Mouse (Mus musculus) heart, embryonic 13.5 days (tissue): Measurements from ENCODE around the gene Smim5. TPM values are rescaled to one million over a fixed set of nuclear protein-coding genes. Genes with fewer than 3 reads are reported as not detected.

Source experiments
- ATAC-seq: fragments of 200-750 bp; cut with Nextera tagmentation; 2 replicates; pipeline ENCODE4 v1.8.0; 2017; ENCODE audit warnings: moderate TSS enrichment; ENCODE audit not compliant: insufficient number of reproducible peaks, low FRiP score, low TSS enrichment; ENCODE audit errors: extremely low read depth
- H3K27ac ChIP-seq: fragments of 300-500 bp; sonication (generic); replicated peaks from 2 replicates; pipeline ENCODE4 v1.5.1; 2015; ENCODE audit warnings: moderate library complexity, mild to moderate bottlenecking, inconsistent platforms
- H3K27me3 ChIP-seq: fragments of 300-500 bp; sonication (generic); replicated peaks from 2 replicates; pipeline ENCODE4 v1.6.1; 2015; ENCODE audit warnings: mild to moderate bottlenecking, inconsistent platforms
- H3K36me3 ChIP-seq: fragments of 300-500 bp; sonication (generic); 2 replicates; pipeline ENCODE4 v1.6.1; 2015; ENCODE audit warnings: mild to moderate bottlenecking, inconsistent platforms
- H3K4me1 ChIP-seq: fragments of 300-500 bp; sonication (generic); 2 replicates; pipeline ENCODE4 v1.6.1; 2015; ENCODE audit warnings: inconsistent platforms
- H3K4me2 ChIP-seq: fragments of 300-500 bp; sonication (generic); 2 replicates; pipeline ENCODE4 v1.6.1; 2015; ENCODE audit warnings: inconsistent platforms, mild to moderate bottlenecking, moderate library complexity
- H3K4me3 ChIP-seq: fragments of 300-500 bp; sonication (generic); 2 replicates; pipeline ENCODE4 v1.5.1; 2015; ENCODE audit warnings: moderate library complexity, mild to moderate bottlenecking, inconsistent platforms
- H3K9ac ChIP-seq: fragments of 300-500 bp; sonication (generic); 2 replicates; pipeline ENCODE4 v1.6.1; 2015; ENCODE audit warnings: inconsistent platforms, mild to moderate bottlenecking, moderate library complexity
- H3K9me3 ChIP-seq: fragments of 300-500 bp; sonication (generic); 2 replicates; pipeline ENCODE4 v1.6.1; 2016; ENCODE audit warnings: inconsistent platforms
- WGBS: fragments of 180-500 bp; shearing (Covaris S2); methylation state at CpG from one replicate; pipeline ENCODE4 v1.1.7; 2015; ENCODE audit warnings: mixed read lengths; 5-methylcytosine and 5-hydroxymethylcytosine counted together
- polyA plus RNA-seq: library from polyadenylated mRNA; unstranded; fragments of >200 nt; fragmentation: Nextera tagmentation; extraction: Ambion mirVana; gene quantifications from 2 replicates; pipeline ENCODE4 v1.2.1, GENCODE M21; 2015

Smim5 gene
- polyA plus RNA-seq, 1 experiment from 2014 or later: 20.0 TPM

DNA sequence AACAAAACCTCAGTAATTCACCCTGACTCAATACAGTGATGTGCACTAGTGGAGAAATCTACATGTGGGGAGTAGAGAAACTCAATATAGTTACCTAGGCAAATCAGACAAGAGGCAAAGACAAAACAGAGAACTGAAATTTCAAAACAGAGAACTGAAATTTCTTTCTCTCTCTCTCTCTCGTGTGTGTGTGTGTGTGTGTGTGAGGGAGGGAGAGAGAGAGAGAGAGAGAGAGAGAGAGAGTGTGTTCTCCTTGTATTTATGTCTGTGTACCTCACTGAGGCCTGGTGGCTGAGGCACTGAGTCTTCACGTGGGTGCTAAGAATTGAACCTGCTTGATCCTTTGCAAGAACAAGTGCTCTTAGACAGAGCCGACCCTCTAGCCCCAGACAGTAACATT, 30.1 kb downstream of the Smim5 start:
- no peaks in the 10 kb centered on the region for H3K9me3 ChIP-seq
- no peak overlapping the region for H3K4me3 ChIP-seq
- H3K36me3 ChIP-seq: peaks cover 41% of the 10 kb centered on the region
- H3K27me3 ChIP-seq: no peaks in the 10 kb centered on the region
- no peak for ATAC-seq
- H3K4me1 ChIP-seq: peaks cover 20% of the 10 kb centered on the region
- no peak overlapping the region for H3K9ac ChIP-seq
- H3K4me2 ChIP-seq: no peak overlapping the region
- WGBS: 71% methylated on average over 3 of the region's 3 CpGs
- no peak overlapping the region for H3K27ac ChIP-seq

DNA sequence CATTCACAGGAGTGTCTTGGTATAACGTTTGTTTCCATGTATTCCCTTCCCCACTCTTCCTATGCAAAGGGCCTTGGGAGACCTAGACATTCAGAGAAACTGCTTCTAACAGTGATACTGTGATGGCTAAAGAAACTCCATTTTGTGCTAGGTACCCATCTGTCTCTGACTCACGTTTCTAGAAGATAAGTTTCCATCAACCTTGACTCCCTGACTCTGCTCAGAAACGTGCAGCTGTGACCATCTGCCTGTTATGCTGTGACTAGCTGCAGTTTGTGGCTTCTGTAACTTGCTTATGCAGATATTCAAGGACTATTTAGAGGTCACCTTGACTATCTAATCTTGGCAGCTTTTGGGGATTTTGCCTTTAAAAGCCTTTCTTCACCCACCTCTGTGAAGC, 31.5 kb downstream of the Smim5 start:
- Histone ChIP-seq H3K9ac (no peak overlapping the region), H3K4me2 (no peak overlapping the region), H3K9me3 (no peaks in the 10 kb centered on the region), H3K4me1 (peaks cover 21% of the 10 kb centered on the region), H3K36me3 (peaks cover 42% of the 10 kb centered on the region), H3K27ac (no peak overlapping the region), H3K4me3 (no peak overlapping the region), H3K27me3 (no peaks in the 10 kb centered on the region)
- ATAC-seq: no peak
- 59% methylated on average over 3 of the region's 3 CpGs for WGBS

DNA sequence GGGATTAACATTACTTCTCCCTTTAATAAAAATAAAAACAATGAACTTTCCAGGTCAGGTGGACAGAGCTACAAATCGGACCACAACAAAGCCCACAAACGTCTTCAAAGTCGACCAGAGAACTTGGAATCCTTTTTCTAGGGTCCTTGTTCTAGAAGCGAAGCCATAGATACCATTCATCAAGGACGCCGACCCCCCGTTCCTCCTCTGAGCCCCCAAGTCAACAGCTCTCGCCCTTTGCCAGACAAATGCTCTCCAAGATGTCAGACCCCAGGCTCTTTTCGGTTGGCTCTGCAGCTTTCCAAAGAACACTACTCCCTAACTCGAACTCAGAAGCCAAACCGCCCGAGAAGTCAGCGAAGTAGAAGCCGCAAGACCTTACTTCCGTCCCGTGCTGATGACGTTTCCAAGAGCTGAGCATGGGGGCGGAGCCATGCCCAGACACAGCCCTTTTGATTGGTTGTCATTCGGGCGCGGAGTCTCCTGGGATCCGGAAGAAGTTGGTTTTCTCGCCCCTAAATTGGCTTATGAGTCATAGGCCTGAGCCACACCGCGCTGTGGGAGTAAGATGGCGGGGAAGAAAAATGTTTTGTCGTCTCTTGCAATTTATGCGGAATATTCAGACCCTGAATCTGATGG, 33.5 kb downstream of the Smim5 start, which contains the start of the genes Sap30bp and Recql5:
TSS of gene Sap30bp (plus strand) at position 175 of the 639 bp plus-strand sequence.
TSS of gene Recql5 (minus strand) at position 370 of the 639 bp plus-strand sequence.
- H3K27me3 ChIP-seq: no peaks in the 10 kb centered on the region

DNA sequence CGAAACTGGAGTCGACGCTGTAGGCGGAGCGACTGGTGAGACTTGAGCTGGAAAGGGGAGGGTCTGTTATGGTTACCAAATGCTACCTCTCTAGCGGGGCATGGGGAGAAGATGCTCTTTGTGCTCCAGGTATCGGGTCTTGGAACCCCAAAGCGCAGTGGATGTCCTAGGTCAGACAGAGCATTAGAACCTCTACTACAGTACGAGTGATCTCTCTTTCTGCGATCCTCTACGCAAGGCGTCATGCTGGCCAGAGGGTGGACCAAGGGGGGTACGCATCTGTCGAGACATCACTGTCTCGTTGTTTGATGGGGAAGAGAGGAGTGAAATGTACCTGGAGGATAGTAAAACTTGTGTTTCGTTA, 34.0 kb downstream of the Smim5 start:
- H3K9ac ChIP-seq: peak overlapping the region; percentile 86
- peak overlapping the region; percentile 69 for H3K4me3 ChIP-seq
- no peak for ATAC-seq
- H3K4me1 ChIP-seq: peaks cover 21% of the 10 kb centered on the region
- H3K36me3 ChIP-seq: peaks cover 44% of the 10 kb centered on the region
- H3K27ac ChIP-seq: 0 out of 2 replicates have a peak overlapping the region, but pooled peaks have one; percentile 12
- H3K27me3 ChIP-seq: no peaks in the 10 kb centered on the region
- no peaks in the 10 kb centered on the region for H3K9me3 ChIP-seq
- WGBS: under 1% methylated on average over 16 of the region's 16 CpGs
- H3K4me2 ChIP-seq: peak overlapping the region; percentile 83

More for the DNA sequence above, 33.5 kb downstream of the Smim5 start, which contains the start of the genes Sap30bp and Recql5:
- peak; percentile 100 for ATAC-seq
- Histone ChIP-seq H3K4me2 (peak within 1 kb of the TSS; percentile 96), H3K4me1 (peaks cover 21% of the 10 kb centered on the region), H3K27ac (0 out of 2 replicates have a peak within 1 kb of the TSS, but pooled peaks have one; percentile 12), H3K36me3 (peaks cover 45% of the 10 kb centered on the region), H3K9me3 (no peaks in the 10 kb centered on the region), H3K4me3 (peak within 1 kb of the TSS; percentile 69), H3K9ac (peak within 1 kb of the TSS; percentile 86)
- WGBS: under 1% methylated on average over 28 of the region's 28 CpGs

DNA sequence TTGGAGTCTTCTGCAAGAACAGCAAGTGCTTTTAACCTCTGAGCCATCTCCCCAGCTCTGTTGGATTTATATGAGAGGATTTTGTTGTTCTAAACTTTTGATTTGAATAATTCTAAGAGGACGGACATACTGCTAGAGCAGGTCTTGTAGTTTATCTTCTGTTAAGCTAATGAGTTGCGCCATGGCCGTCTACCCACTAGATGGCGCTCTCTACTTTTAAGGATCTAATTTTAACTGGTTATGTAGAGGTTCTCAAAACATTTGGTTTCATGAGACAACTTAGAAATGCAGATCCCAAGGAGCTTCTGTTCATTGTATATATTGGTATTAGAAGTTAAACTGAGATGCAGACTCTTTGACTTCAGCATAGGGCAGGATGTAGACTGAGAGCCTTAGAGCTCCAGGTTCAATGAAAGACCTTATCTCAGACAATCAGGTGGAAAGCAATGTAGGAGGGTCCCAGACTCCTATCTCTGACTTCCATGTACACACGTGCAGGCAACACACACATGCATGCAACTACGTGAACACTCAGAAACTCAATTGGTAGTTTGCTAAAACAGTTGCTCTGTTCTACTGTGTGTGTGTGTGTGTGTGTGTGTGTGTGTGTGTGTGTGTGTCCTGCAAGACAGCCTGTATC, 40.0 kb downstream of the Smim5 start:
- H3K36me3 ChIP-seq: peaks cover 87% of the 10 kb centered on the region
- no peak overlapping the region for H3K4me3 ChIP-seq
- no peak overlapping the region for H3K27ac ChIP-seq
- peaks cover 1% of the 10 kb centered on the region for H3K4me1 ChIP-seq
- H3K9ac ChIP-seq: no peak overlapping the region
- H3K4me2 ChIP-seq: no peak overlapping the region
- H3K27me3 ChIP-seq: no peaks in the 10 kb centered on the region
- whole genome bisulfite sequencing: 35% methylated on average over 6 of the region's 6 CpGs
- H3K9me3 ChIP-seq: no peaks in the 10 kb centered on the region
- no peak for ATAC-seq

DNA sequence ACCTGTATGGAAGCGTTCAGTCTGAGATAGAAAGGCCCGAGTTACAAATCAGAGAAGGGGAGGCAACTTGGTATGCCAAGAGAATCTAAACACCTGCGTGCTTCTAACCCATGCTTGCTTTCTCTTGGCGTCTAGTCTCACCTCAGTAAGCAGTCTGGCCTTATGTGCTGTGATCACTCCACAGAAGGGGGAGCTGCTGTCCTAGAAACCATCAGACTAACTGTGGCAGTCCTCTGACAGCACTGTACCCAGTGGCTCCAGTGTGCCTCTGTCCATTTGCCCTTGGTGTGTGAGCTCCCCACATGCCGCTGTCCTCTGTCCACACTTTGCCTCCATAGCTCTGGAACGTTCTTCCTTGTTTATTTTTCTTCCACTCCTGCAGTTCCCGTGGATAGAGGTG, 42.2 kb downstream of the Smim5 start:
- no peak for ATAC-seq
- H3K9ac ChIP-seq: no peak overlapping the region
- H3K27ac ChIP-seq: no peak overlapping the region
- H3K4me1 ChIP-seq: no peaks in the 10 kb centered on the region
- WGBS: 78% methylated on average over 7 of the region's 7 CpGs
- H3K9me3 ChIP-seq: no peaks in the 10 kb centered on the region
- no peak overlapping the region for H3K4me2 ChIP-seq
- H3K36me3 ChIP-seq: peaks cover 91% of the 10 kb centered on the region
- no peak overlapping the region for H3K4me3 ChIP-seq
- no peaks in the 10 kb centered on the region for H3K27me3 ChIP-seq

DNA sequence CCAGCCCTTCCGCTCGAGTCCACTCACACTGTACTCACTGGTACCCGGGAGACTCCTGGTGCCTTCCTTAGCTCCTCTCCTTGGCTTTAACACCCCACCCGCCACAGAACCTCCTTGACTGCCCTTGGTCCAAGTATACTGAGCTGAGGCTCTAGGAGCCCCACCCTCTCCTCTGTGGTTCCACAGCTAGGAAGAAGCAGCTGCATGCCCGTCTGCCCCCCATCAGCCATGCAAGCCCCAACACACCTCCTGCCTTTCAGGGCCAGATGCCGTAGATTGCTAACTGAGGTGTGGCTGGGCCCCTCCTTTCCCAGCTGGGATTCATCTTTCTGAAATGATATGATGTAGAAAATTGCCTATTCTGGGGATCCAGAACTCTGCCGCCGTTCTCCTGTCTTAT, 45.5 kb downstream of the Smim5 start:
- Histone ChIP-seq H3K9ac (no peak overlapping the region), H3K4me3 (no peak overlapping the region), H3K27ac (no peak overlapping the region), H3K27me3 (no peaks in the 10 kb centered on the region), H3K4me1 (no peaks in the 10 kb centered on the region), H3K4me2 (no peak overlapping the region), H3K36me3 (peaks cover 88% of the 10 kb centered on the region), H3K9me3 (no peaks in the 10 kb centered on the region)
- no peak for ATAC-seq
- WGBS: 83% methylated on average over 8 of the region's 8 CpGs

DNA sequence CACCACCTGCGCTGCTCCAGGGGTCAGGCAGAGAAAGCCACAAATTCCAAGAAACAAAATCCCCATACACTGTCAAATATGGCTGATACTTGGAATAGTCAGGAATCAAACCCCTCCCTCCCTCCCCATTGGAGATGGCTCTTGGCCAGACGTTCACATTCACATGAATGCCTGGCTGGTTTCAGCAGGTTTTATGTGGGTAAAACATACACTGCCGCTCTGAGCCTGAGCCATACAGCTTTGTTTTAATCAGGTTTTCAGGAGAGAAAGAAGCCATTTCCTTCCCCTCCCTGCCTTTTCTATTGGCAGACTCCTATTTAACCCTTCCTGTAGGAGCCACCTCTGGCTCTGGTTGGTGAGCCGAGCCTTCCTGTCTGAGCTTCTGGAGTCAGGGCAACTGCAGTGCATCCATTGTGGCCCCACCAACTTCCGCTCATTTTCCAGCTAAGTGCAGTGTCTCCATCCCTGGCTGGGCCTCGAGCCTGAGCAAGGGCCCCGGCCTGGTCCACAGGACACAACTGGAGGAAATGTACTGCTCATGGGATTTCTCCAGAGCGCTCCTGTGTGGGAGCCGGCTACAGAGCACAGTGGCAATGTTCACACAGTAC, 46.6 kb downstream of the Smim5 start:
- H3K4me1 ChIP-seq: no peaks in the 10 kb centered on the region
- H3K9me3 ChIP-seq: no peaks in the 10 kb centered on the region
- no peak for ATAC-seq
- peaks cover 87% of the 10 kb centered on the region for H3K36me3 ChIP-seq
- WGBS: 80% methylated on average over 9 of the region's 9 CpGs
- H3K27ac ChIP-seq: peak overlapping the region; percentile 42
- H3K9ac ChIP-seq: no peak overlapping the region
- H3K27me3 ChIP-seq: no peaks in the 10 kb centered on the region
- no peak overlapping the region for H3K4me2 ChIP-seq
- no peak overlapping the region for H3K4me3 ChIP-seq

DNA sequence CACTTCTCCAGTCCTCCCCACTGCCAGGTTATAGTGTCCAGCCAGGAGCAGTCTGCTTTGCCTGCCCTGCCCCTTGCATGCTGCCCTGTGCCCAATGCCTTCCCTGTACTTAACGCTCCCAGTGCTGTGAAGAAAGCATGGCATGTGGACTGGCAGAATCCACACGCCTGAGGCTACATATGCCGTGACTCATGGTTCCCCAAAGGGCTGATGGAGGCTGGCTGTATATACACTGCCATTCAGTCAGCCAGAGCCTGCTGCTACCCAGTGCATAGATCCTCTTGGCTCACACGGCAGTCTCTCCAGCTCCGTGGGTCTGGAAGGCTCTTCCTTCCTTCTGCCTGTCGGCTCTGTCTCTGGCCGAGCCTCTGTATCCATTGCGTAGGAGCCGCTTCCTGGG, 48.5 kb downstream of the Smim5 start:
- H3K4me1 ChIP-seq: no peaks in the 10 kb centered on the region
- H3K27ac ChIP-seq: no peak overlapping the region
- H3K9me3 ChIP-seq: no peaks in the 10 kb centered on the region
- ATAC-seq: no peak
- H3K27me3 ChIP-seq: no peaks in the 10 kb centered on the region
- no peak overlapping the region for H3K4me2 ChIP-seq
- H3K36me3 ChIP-seq: peaks cover 87% of the 10 kb centered on the region
- H3K9ac ChIP-seq: no peak overlapping the region
- 91% methylated on average over 9 of the region's 9 CpGs for WGBS
- H3K4me3 ChIP-seq: no peak overlapping the region

DNA sequence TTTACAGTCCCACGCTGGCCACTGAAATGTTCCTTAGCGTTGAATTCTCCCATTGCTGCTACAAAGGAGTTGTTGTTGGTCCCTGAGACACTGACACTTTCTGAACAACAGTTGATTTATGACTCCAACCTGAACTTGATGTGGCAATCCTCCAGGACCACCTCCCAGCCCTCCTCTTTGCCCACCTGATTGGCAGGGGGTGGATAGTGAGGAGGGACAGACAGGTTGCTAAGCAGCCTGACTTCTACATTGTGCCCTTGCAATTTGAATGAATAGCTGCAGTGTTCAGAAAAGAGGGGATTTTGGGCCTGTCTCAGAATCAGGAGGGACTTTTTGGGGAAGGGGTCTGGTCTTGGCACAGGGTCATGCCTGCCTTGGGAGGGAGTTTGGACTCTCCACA, 51.0 kb downstream of the Smim5 start:
- H3K36me3 ChIP-seq: peaks cover 90% of the 10 kb centered on the region
- ATAC-seq: no peak
- no peaks in the 10 kb centered on the region for H3K9me3 ChIP-seq
- H3K4me1 ChIP-seq: no peaks in the 10 kb centered on the region
- H3K4me2 ChIP-seq: no peak overlapping the region
- no peak overlapping the region for H3K4me3 ChIP-seq
- WGBS: 94% methylated on average over 2 of the region's 2 CpGs
- H3K27me3 ChIP-seq: no peaks in the 10 kb centered on the region
- H3K27ac ChIP-seq: no peak overlapping the region
- no peak overlapping the region for H3K9ac ChIP-seq

DNA sequence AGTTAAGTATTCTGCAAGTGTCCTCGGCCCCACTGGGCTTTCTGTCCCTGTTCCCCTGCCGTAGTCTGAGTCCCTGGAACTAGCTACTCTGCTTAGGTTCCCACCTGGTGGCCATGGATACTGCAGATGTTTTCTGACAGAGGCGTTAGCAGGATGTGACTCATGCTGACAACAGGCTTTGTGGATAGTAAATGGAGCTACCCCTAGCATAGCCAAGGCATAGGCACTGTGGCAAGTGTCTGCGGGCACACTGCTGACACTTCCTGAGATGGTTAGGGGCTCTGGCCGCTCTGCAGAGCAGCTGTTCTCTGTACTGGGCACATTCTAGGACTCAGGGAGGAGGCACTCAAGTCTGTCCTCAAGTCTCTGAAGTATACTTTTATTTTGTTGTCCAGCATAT, 54.9 kb downstream of the Smim5 start:
- no peak overlapping the region for H3K9ac ChIP-seq
- WGBS: 75% methylated on average over 5 of the region's 5 CpGs
- H3K36me3 ChIP-seq: peaks cover 82% of the 10 kb centered on the region
- no peaks in the 10 kb centered on the region for H3K9me3 ChIP-seq
- no peak for ATAC-seq
- no peak overlapping the region for H3K27ac ChIP-seq
- H3K4me1 ChIP-seq: peaks cover 6% of the 10 kb centered on the region; the same call in 1 of the 2 replicates
- H3K4me3 ChIP-seq: no peak overlapping the region
- no peak overlapping the region for H3K4me2 ChIP-seq
- H3K27me3 ChIP-seq: no peaks in the 10 kb centered on the region
